Mouse (Mus musculus) mouse trophoblast stem cell (cell line): ENCODE data around the gene D230025D16Rik.

Experiments
- in situ Hi-C, 2 experiments: fragments of 300-500 bp; cut with MseI, MboI; formaldehyde crosslinking; loops; 2 replicates in 1 of 2; 3 replicates in 1 of 2; pipeline ENCODE4 v1.15.1; 2025

Gene D230025D16Rik

DNA sequence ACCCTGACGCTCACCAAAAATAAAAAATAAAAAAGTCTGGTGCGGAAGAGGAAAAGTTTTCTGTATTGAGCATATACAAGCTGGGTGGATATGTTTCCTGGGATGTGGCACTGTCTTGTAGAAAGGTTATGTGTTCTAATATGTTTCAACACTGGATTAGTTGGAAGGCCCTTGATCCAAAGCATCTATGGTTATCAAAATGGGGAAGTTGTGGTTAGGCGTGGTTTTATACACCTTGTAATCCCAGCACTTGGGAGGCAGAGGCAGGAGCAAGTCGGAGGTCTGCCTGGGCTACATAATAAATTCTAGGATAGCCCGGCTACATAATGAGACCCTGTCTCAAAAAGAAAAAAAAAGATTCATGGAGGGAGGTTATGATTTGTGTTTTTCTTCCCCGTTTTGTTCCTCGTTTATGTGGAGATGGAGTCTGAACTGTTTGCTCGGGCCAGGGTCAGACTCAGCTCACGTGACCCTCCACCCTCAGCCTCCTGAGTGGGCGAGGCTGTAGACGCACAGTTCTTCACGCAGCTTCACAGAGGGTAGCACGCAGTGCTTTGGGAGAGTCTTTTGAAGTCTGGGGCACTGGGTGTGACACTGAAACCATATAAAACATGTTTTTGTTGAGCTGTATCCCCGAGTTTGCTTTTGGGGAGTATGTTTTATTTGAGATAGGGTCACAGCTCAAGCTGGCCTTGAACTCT is 12.6 kb downstream of the D230025D16Rik start:
- in situ Hi-C loops: no loop called here

DNA sequence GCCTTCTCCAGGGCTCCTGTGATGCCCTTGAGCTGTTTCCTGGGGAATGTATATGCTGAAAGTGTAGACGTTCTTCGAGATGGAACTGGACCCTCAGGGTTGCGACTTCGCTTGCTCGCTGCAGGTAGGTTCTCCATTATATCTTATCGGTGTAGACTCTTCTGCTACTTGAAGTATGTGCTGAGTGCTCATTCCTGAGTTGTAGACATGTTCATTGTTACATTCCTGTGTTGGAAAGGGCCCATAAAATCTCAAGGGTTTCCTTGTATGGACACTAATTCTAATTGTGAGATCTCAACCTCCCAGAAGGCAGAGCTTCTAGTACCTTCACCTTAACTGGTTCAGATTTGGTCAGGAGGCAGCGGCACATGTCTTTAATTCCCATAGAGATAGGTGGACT is 16.1 kb downstream of the D230025D16Rik start:
- in situ Hi-C loops: no loop called here

DNA sequence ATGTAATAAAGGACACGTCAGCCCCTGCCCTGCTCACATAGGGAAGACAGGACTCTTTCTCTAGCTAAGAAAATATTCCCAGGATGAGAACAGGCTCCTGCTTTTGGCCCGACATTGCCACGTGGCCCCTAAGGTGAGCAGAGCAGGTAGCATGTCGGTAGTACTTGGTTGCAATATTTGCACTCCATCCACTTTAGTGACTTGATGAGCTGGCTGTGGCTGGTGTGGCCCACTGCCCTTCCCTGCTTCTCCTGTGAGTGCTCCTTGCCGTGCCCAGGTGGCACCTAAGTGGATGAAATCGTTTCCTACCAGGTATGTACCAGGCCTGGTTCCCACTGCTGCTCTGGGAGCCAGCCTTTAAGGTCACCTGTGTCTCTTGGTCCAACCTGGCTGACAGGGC is 27.0 kb downstream of the D230025D16Rik start:
- in situ Hi-C loops: no loop called here

DNA sequence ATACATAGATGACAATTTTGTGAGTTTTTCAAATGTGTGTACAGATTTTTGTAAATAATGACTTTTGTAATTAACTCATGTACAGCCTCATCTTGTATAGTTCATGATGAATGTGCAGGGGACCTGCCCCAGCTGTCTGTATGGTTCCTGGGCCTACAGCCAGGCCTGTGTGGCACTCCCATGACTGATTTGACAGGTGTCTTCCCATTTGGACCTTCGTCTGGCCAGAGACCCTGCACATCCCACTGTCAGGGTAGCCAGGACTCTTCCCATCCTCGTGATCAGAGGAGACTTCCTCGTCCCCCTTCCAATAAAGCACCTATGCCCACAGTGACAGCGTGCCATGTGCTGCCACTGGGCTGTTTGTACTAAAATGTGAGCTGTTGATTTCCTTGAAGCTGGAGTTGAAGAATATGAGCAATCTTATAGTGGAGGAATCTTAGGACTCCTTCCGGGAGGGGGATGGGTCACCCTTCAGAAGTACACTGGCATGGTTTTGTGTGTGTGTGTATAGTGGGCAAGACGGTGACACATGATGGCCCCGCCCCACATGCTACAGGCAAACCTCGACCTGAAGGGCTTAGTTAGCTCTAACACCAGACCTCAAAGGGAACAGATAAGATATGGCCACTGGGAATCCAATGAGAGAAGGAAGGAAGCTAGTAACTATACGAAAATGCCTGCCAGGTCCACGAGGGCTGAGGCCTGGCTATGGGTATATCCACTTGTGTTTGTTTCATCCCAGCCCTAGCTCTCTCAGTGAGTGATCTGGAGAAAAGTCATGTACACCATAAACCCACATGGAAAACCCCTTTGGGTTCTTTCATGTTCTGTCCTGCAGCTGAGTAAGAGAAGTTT is 28.0 kb downstream of the D230025D16Rik start:
- in situ Hi-C loops: no loop called here

DNA sequence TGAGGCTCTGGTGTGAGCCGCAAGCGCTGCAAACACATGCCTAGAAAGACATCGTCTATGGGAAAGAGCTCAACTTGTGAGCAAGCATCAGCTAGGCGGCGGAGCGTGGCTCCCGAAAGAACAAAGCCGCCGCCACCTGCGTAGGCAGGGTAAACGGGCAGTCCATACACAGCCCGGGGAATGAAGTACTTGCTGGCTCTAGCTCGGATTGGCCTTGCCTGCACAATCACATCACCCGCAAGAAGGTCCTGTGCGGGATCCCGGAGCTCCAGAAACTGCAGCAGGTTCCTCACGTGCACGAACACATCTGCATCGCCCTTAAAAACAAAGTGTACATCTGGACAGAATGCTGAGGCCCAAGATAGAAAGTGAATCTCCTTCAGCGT is 28.8 kb downstream of the D230025D16Rik start:
- in situ Hi-C loops: no loop called here

DNA sequence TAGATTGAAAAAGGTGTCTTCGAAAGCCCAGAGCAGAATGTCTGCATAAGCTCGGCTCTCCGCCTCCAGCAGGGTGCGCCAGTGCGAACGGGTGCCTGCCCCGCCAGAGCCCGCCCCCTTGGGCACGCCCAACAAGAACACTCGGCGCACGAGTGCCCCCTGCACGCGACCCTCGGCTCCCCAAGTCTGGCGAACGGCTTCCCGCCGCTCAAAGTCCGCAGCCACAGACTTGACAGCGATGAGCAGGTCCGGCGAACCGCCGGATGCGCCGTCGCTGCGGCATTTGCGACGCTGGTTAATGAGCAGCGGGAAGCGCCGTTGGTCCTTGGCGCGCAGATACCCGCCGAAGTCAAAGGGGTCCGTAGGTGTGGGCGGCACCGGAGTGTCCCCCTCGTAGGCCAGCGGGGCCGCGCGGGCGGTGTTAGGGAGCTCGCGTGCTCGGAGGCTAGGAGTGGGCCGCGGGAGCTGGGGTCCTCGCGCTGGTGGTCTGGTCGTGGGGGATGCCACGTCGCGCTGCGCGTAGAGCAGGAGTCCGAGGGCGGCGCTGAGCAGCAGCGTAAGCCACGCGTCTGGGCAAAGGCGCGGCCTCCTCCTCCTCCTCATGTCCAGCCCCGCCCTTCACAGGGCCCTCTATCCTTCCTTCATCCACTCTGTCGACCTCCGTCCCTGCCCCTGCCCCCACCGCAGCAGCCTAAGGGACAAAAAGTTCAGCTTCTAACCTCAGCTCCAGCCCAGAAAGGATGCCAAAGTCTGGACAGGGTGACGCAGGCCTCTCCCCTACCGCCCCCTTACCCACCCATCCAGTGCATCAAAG is 29.4 kb downstream of the D230025D16Rik start:
- in situ Hi-C loops: no loop called here

DNA sequence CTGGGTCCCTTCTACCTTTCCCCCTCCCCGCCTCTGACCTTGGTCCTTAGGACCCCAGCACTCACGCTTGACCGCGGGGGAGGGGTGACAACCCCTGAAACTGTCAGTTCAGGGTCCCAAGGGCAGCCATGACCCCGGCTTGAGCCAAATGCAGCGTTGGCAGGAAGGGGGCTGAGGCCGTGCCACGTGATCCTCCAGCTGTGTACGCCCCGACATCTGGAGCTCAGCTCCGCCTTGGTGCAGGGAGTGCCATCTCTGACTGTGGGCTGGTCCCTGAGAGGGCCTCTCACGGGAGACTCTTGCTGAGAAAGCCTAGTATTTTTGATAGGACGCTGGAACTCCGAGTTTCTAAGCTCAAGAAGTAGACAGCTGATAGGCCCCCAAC is 30.0 kb downstream of the D230025D16Rik start, which contains the start of gene B3gnt9:
B3gnt9 (minus strand) TSS at position 188 of the 385 bp plus-strand sequence.
- in situ Hi-C loops: no loop called here

DNA sequence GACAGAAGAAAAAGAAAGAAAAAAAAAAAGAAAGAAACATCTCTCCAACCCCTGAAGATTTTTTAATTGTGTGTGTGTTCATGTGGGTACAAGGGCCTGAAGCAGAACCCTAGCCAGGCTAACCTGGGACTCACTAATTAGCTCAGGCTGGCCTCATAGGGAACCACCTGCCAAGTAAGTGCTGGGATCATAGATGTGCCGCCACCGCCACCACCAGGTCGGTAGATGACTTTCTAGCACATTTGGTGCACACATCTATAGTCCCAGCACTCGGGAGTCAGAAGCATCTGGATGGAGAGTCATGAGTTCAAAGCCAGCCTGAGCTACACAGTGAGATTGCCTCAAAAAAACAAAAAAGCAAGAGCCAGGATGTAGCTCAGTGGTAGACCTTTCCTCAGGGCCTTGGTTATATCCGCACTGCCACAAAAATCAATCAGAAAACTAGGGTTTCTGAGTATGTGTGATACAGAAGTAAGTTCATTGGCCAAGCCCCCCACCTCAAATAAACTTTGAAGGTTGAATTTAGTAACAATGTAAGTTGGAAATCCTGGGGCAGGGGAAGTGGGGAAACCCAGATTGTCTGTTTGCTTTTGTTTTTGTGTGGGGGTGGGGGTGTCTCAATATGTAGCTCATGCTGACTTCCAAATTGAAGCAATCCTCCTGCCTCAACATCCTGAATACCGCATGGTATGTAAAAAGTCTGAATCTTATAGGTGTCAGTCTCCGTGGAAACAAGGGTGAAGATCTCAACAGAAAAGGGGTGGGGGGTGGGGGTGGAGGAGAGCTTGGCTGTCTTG is 32.6 kb downstream of the D230025D16Rik start:
- in situ Hi-C loops: no loop called here

DNA sequence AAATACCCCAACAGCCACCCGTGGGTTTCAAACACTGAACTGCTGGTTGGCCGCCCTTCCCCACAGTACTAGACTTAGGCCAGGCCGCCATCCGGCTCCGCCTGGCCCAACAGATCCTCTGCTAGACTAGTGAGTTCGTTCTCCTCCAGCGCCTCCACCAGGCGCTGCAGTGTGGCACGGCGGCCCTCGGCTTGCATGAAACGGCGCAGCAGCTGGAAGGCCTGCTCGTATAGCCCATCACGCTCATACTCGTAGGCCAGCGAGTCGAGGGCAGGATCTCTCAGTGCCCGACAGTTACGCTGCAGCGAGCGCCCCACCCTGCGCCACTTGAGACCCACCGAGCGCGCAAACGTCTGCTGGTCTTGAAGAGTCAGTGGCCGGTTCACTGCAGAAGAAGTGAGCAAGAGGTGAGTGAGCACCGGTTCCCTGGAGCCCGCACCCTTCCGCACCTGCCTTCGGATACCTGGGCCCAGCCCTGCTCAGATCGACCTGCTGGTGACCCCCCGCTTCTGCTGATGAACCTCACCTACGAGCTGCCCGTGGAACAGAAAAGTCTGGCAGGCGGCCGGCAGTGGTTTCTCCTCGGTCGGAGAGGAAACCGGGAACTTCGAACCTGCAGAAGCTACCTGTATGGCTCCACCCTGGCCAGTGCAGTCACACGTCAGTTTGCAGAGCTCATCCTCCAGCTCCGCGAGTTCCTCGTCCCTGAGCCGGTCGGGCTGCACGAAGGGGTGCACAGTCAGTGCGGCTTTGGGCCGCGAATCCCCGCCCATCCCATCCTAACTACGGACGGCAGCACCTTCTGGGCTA is 34.2 kb downstream of the D230025D16Rik start:
- in situ Hi-C loops: no loop called here

DNA sequence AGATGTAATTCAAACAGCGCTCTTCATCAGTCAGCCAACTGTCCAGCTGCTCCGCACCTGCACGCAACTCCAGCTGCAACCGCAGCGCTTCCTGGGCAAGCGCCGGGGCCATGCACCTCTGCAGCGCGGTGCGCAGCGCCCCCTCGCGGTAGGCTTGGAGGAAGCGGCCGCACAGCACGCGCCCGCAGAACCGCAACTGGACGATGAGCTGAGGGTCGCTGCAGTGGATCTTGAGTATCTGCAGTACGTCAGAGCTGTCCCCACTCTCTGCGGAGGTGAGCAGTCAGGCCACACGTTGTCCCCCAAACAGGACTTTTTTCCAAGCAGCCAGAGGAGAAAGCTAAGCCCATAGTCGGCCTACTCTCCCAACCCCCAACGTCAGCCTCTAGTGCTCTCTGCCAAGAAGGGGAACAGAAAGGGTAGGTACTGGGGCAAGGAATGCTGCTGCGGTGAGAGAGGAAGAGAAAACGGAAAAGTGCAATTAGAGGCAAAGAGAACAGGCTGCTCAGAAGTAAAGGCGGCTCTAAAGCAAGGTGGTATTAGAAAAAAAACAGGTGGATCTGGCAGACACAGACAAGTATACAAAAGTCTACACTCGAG is 34.9 kb downstream of the D230025D16Rik start:
- in situ Hi-C loops: no loop called here

DNA sequence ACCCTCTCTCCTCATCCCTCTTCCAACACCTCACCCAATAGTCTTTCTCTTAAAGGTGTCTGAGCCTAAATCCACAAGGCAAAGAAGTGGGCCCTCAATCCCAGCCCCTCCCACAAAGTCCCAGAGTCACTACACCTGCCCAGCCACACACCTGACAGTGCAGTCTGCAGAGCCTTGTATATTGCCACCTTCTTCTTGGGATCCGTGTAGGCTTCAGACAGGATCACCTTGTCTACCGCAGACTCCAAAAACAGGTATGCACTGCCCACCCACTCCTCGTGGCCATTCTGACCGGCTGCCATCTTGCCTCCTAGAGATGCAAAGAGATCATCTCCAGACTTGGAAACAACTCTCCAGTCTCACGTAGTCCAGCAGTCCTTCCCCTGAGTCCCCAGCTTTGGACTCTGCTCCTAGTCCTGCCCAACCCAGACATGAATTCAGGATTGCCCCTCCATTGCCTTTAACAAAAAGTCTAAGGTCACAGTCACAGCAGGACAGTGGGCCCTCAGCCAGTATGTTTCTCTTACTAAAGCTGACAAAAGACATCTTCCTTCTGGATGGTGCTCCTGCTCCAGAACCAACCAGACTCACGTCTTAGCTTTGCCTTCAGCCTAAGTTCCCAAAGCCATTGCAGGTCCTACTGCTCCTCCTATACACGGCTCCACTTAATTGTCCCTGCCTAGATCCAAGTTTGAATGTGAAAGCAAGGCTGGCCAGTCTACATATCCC is 35.6 kb downstream of the D230025D16Rik start:
- in situ Hi-C loops: no loop called here

DNA sequence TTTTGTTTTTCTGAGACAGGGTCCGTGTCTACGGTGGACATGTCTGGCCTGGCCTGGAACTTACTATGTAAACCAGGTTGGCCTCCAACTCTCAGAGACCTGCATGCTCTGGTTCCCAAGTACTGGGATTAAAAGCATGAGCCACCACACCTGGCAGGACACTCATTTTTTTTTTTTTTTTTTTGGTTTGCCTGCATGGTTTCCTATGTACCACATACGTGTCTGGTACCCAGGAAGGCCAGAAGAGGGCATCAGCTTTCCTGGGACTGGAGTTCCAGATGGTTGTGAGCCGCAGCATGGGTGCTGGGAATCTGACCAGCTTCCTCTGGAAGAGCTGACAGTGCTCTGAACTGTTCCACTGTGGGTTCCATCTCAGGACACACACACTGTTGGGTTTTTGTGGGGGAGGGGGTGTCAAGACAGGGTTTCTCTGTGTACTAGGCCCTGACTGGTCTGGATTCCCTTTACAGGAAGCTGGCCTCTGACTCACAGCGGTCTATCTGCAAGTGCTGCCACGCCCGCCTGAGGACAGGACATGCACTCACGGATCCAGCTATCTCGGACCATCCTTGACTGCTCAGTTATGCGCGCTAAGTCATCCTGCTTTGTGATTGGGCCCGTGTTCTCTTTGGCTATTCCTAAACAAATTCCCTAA is 36.5 kb downstream of the D230025D16Rik start:
- in situ Hi-C loops: no loop called here

DNA sequence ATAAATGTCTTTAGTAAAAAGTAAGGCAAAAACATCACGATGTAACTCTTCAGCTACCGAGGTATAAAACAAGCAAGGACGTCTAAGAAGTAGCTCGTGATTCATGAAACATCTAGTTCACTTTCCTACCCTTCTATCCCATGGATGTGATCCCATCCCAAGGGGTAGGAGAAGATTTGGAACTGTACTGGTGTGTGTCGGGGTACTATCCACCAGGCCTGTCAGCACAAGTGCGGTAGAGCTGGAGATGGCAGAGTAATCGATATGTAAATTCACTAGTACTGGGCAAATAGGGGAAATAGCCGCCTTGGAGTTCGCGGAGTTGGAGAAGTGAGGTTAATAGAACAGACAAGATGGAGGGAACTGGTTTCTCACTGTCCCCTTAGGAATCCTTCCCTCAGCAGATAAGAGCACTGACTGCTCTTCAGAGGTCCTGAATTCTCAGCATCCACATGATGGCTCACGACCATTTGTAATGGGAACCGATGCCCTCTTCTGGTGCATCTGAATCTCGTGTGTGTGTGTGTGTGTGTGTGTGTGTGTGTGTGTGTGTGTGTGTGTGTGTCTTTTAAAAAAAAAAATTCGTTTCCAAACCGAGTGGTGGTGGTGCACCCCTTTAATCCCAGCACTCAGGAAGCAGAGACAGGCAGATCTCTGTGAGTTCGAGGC is 38.4 kb downstream of the D230025D16Rik start:
- in situ Hi-C loops: no loop called here

DNA sequence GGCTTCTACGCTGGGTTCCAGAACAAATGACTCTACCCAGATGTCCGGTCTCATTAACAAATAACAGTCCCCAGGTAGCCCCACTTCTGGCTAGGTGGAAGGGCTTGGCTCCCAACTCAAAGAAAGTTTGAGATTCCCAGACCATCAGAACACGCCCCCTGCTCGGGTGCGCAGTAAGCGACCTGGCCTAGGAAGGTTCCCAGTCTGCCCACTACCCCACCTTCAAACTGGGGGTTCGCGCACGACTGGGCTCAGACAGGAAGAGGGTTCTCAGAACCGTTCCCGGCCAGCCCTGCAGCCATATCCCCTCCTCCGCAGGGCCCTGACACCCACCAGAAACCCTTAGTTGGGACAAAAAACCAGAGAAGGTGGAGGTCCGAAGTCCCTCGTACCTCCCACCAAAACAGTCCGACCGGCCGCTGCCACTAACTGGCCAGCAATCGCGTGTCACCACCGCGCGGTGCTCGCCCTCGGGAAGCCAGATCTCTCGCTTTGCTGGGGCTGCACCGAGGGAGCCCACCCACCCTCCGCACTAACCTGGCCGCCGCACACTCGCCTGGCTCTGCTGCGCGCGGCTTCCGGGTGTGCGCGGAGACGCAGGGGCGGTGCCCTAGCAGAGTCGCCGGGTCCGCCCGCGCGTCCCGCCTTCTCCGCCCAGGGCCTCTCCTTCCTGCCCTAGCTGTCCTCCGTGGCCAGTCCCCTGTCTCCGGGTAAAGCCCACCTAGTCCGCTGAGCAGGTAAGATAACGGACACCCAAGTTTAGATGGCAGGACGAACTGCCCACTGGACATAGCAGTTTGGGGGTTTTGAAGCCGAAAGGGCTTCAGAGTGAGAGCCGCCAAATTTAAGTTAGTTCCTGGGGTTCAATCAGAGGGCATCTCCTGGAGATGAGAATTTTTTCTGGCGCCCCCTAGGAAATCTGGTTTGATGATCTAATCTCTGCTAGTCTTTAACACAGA is 39.4 kb downstream of the D230025D16Rik start, which contains the start of the genes Tradd and Fbxl8:
Tradd (minus strand) TSS at position 586 of the 959 bp plus-strand sequence.
Fbxl8 (plus strand) TSS at position 625 of the 959 bp plus-strand sequence.
- in situ Hi-C loops: no loop called here

DNA sequence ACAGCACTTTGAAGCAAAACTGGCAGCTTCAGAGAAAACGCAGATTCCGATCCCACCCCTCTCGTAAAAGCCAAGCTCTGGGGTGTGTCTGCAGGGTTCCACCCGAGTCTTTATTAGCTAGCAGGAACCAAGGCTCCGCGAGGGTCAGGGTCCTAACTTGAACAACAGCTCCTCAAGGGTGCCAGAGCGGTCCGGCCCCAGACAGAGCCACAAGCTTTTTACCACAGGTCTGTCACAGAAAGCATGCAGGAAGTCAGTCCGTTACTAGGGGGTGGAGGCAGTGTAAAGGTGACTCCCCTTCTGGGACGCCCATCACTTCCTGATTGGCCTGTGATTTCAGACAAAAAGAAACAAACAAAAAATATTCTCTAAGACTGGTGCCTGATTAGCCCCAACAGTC is 40.2 kb downstream of the D230025D16Rik start:
- in situ Hi-C loops: no loop called here

DNA sequence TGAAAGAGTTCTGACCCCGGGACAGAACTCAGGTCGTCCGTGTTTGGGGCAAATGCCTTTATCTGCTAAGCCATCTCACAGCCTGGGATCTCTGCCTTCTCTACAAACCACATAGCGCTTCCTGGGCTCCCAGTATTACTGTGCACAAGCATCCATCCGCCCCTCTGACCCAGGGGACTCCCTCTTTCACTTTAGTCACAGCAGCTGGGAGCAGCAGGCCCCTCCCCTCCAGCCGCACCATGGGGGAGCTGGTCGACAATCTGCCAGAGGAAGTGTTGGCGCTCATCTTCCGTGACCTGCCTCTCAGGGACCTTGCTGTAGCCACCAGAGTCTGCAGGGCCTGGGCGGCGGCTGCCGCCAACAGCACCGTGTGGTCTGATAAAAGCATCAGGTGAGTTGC is 41.8 kb downstream of the D230025D16Rik start:
- in situ Hi-C loops: no loop called here
